Mouse (Mus musculus) MEL (cell line): Measurements from ENCODE around the gene Zfp277. TPM values are rescaled to one million over a fixed set of nuclear protein-coding genes. Genes with fewer than 3 reads are reported as not detected.

Source experiments
- DNase-seq: peaks from one replicate; pipeline ENCODE4 v3.0.0; 2011; ENCODE audit warnings: low read depth, low spot score
- H3K27ac ChIP-seq: 2 replicates; pipeline ENCODE4 v1.5.1; 2012; ENCODE audit warnings: low read depth, mild to moderate bottlenecking, control low read depth, low read length, moderate library complexity; ENCODE audit not compliant: control insufficient read depth
- H3K27me3 ChIP-seq, 2 experiments: fragments of 150-350 bp in 1 of 2; sonication (generic) in 1 of 2; 2 replicates each; pipeline ENCODE4 v1.6.1; 2012; ENCODE audit warnings: low read length in 2 of 2, mild to moderate bottlenecking in 2 of 2, improper control_type of control experiment in 1 of 2, moderate library complexity in 1 of 2; ENCODE audit not compliant: insufficient read depth in 2 of 2, control insufficient read depth in 1 of 2
- H3K36me3 ChIP-seq, 2 experiments: 2 replicates each; pipeline ENCODE4 v1.6.1; 2012 to 2014; ENCODE audit warnings: low read length in 2 of 2, improper control_type of control experiment in 1 of 2, inconsistent platforms in 1 of 2, mild to moderate bottlenecking in 1 of 2; ENCODE audit not compliant: insufficient read depth in 2 of 2, control insufficient read depth in 1 of 2
- H3K4me1 ChIP-seq, 2 experiments: fragments of 150-350 bp in 1 of 2; sonication (generic) in 1 of 2; 2 replicates each; pipeline ENCODE4 v1.6.1; 2012; ENCODE audit warnings: low read length in 2 of 2, improper control_type of control experiment in 1 of 2, mild to moderate bottlenecking in 1 of 2; ENCODE audit not compliant: insufficient read depth in 2 of 2, control insufficient read depth in 1 of 2
- H3K4me3 ChIP-seq, 2 experiments: fragments of 150-350 bp in 1 of 2; sonication (generic) in 1 of 2; 2 replicates each; pipeline ENCODE4 v1.5.1; 2012; ENCODE audit warnings: low read depth in 2 of 2, low read length in 2 of 2, mild to moderate bottlenecking in 2 of 2, moderate library complexity in 2 of 2, control low read depth in 1 of 2, improper control_type of control experiment in 1 of 2; ENCODE audit not compliant: control insufficient read depth in 1 of 2, insufficient read depth in 1 of 2
- H3K79me2 ChIP-seq: 2 replicates; pipeline ENCODE4 v1.6.1; 2012; ENCODE audit warnings: mild to moderate bottlenecking, low read length, moderate library complexity; ENCODE audit not compliant: control insufficient read depth, poor library complexity, insufficient read depth
- H3K9ac ChIP-seq: 2 replicates; pipeline ENCODE4 v1.6.1; 2012; ENCODE audit warnings: low read depth, mild to moderate bottlenecking, control low read depth, low read length, moderate library complexity; ENCODE audit not compliant: control insufficient read depth, poor library complexity, severe bottlenecking
- H3K9me3 ChIP-seq: fragments of 150-350 bp; sonication (generic); replicated peaks from 2 replicates; pipeline ENCODE4 v1.6.1; 2012; ENCODE audit warnings: mild to moderate bottlenecking, low read length, improper control_type of control experiment, moderate library complexity; ENCODE audit not compliant: insufficient read depth
- CHD1 ChIP-seq: IDR thresholded peaks from 2 replicates; pipeline ENCODE4 v1.6.1; 2012; ENCODE audit warnings: low read depth, mild to moderate bottlenecking, inconsistent platforms, low read length, improper control_type of control experiment
- CHD2 ChIP-seq: IDR thresholded peaks from 2 replicates; pipeline ENCODE4 v1.6.1; 2011; ENCODE audit warnings: low read length, improper control_type of control experiment
- E2F4 ChIP-seq: IDR thresholded peaks from 2 replicates; pipeline ENCODE4 v1.6.1; 2011; ENCODE audit warnings: low read depth, low read length, improper control_type of control experiment, borderline replicate concordance
- ETS1 ChIP-seq: IDR thresholded peaks from 2 replicates; pipeline ENCODE4 v1.6.1; 2012; ENCODE audit warnings: low read depth, mild to moderate bottlenecking, inconsistent platforms, low read length, improper control_type of control experiment, moderate library complexity
- GABPA ChIP-seq: IDR thresholded peaks from 2 replicates; pipeline ENCODE4 v1.6.1; 2012; ENCODE audit warnings: low read depth, mild to moderate bottlenecking, inconsistent platforms, low read length, improper control_type of control experiment, moderate library complexity
- GATA1 ChIP-seq: IDR thresholded peaks from 2 replicates; pipeline ENCODE4 v1.6.1; 2011; ENCODE audit warnings: low read depth, low read length, improper control_type of control experiment
- MAZ ChIP-seq: IDR thresholded peaks from 2 replicates; pipeline ENCODE4 v1.6.1; 2012; ENCODE audit warnings: low read depth, mild to moderate bottlenecking, inconsistent platforms, low read length, improper control_type of control experiment
- MEF2A ChIP-seq: IDR thresholded peaks from 2 replicates; pipeline ENCODE4 v1.6.1; 2014; ENCODE audit warnings: low read depth, mild to moderate bottlenecking, inconsistent platforms, low read length, improper control_type of control experiment; ENCODE audit not compliant: poor library complexity, insufficient replicate concordance, severe bottlenecking; ENCODE audit errors: extremely low read depth
- MXI1 ChIP-seq: IDR thresholded peaks from 2 replicates; pipeline ENCODE4 v1.6.1; 2011; ENCODE audit warnings: mild to moderate bottlenecking, low read depth, low read length, improper control_type of control experiment
- MYB ChIP-seq: IDR thresholded peaks from 2 replicates; pipeline ENCODE4 v1.6.1; 2011; ENCODE audit warnings: mild to moderate bottlenecking, low read depth, low read length, improper control_type of control experiment
- MYC ChIP-seq: IDR thresholded peaks from 2 replicates; pipeline ENCODE4 v1.6.1; 2011; ENCODE audit warnings: low read depth, mild to moderate bottlenecking, low read length, improper control_type of control experiment, moderate library complexity
- NRF1 ChIP-seq: IDR thresholded peaks from 2 replicates; pipeline ENCODE4 v1.6.1; 2014; ENCODE audit warnings: low read depth, mild to moderate bottlenecking, inconsistent platforms, low read length, improper control_type of control experiment, moderate library complexity; ENCODE audit not compliant: poor library complexity, insufficient read depth, severe bottlenecking
- RCOR1 ChIP-seq: IDR thresholded peaks from 2 replicates; pipeline ENCODE4 v1.6.1; 2012; ENCODE audit warnings: low read depth, mild to moderate bottlenecking, inconsistent platforms, low read length, improper control_type of control experiment
- SIN3A ChIP-seq: IDR thresholded peaks from 2 replicates; pipeline ENCODE4 v1.6.1; 2012; ENCODE audit warnings: low read length, improper control_type of control experiment, inconsistent platforms
- TBP ChIP-seq: IDR thresholded peaks from 2 replicates; pipeline ENCODE4 v1.8.0; 2011; ENCODE audit warnings: low read depth, low read length, improper control_type of control experiment
- TCF12 ChIP-seq: IDR thresholded peaks from 2 replicates; pipeline ENCODE4 v1.6.1; 2014; ENCODE audit warnings: low read depth, mild to moderate bottlenecking, inconsistent platforms, low read length, improper control_type of control experiment, moderate library complexity
- UBTF ChIP-seq: IDR thresholded peaks from 2 replicates; pipeline ENCODE4 v1.6.1; 2012; ENCODE audit warnings: low read depth, mild to moderate bottlenecking, inconsistent platforms, low read length, improper control_type of control experiment, moderate library complexity, borderline replicate concordance; ENCODE audit not compliant: insufficient read depth
- ZC3H11A ChIP-seq: IDR thresholded peaks from 2 replicates; pipeline ENCODE4 v1.6.1; 2012; ENCODE audit warnings: low read depth, mild to moderate bottlenecking, inconsistent platforms, low read length, improper control_type of control experiment
- polyA plus RNA-seq, 2 experiments: library from polyadenylated mRNA; stranded (reverse) in 1 of 2; unstranded in 1 of 2; fragments of >175 nt in 1 of 2; fragments of >200 nt in 1 of 2; gene quantifications; 2 replicates each; pipeline versions ENCODE4 v1.2.1 to v1.2.4; 2012; ENCODE audit warnings: low replicate concordance in 2 of 2, low read depth in 1 of 2; ENCODE audit not compliant: insufficient read length in 2 of 2, insufficient read depth in 1 of 2, missing spikeins in 1 of 2
- total RNA-seq: library from RNA; depleted of rRNA; stranded (reverse); fragments of 300-350 nt; gene quantifications from 2 replicates; pipeline ENCODE4 v1.2.3, GENCODE M21; 2012

Gene Zfp277
- total and polyA plus RNA-seq, 3 experiments, result 1.1 to 1.9 TPM; not detected in 1

DNA sequence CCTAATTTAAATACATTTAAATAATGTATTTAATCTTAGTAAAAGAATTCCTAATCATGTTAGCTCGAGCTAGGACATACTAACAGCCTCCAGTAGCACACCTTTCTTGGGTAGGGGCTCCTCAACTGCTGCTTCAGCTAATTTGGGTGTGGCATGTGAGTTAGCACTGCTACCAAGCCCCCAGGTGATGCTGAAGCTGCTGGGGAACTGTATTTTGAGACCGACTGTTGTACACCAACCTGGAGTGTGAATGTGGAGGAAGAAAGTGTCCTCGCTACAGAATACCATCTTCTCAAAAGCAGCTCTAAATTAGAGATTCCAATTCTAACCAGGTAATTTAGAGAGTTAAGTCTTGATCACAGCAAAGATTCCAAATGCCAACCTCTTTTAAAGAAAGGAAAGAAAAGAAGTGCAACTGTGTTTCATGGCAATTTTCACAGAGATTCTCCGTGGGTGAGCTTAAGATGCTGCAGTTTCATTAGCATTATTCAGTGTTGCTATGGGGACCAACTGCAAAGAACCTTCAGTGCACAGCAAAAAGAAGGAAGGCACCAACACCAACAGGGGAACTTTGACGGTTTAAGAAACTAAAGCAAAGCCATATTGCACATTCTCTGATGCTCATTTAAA is 30.9 kb downstream of the Zfp277 start:
- no peak overlapping the region for H3K9ac ChIP-seq

DNA sequence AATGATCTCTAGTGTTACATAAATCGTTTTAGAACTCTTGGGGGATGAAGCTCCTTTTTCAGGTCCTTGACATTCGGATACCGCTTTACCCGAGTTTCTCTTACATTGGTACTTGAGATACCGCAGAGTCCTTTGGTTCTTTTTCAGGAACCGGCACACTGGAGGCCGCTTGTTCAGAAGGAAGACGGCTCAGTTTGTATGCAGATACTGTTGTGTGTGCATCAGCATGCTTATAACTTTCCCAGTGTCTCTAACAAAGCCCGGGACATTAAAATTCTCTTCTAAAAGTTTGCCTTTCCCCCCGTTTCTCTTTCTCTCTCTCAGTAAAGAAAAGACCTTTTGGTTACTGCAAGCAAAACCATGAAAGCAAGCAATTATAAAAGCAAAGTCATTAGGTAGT is 45.9 kb downstream of the Zfp277 start:
- Histone ChIP-seq H3K27ac (no peak overlapping the region), H3K36me3 (no peaks in the 10 kb centered on the region), H3K9ac (no peak overlapping the region), H3K27me3 (no peaks in the 10 kb centered on the region), H3K9me3 (no peaks in the 10 kb centered on the region), H3K4me3 (no peak overlapping the region), H3K4me1 (no peaks in the 10 kb centered on the region), H3K79me2 (no peaks in the 10 kb centered on the region)
- no peak for DNase-seq
- TF ChIP-seq SIN3A, result no peak
- TF ChIP-seq RCOR1, result no peak
- TF ChIP-seq NRF1, result no peak
- no peak for TF ChIP-seq CHD1
- TF ChIP-seq GATA1, result no peak
- TF ChIP-seq MYB, result no peak

More for the DNA sequence above, 30.9 kb downstream of the Zfp277 start:
- no peak for DNase-seq
- Histone ChIP-seq H3K27me3 (no peaks in the 10 kb centered on the region), H3K36me3 (no peaks in the 10 kb centered on the region), H3K4me3 (no peak overlapping the region), H3K79me2 (no peaks in the 10 kb centered on the region), H3K4me1 (no peaks in the 10 kb centered on the region), H3K9me3 (no peaks in the 10 kb centered on the region), H3K27ac (no peak overlapping the region)
- TF ChIP-seq MYC (no peak), TBP (no peak), ETS1 (no peak)

DNA sequence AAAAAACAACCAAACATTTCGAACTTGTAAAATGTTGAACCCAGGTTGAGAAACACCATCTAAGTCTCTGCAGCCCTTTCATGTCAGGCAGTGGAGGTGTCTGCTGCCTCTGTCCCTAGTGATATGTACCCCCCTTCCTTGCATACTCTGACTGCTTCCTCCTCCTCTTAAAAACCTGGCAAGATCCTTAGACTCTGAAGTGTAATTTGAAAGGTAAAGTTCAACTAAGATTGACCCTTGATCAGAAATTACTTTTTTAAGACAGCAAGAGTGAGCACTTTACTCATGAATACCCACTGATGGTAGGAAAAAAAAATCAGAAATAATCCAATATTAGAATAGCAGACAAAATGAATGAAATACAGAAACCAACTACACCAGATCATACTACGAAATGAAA is 46.3 kb downstream of the Zfp277 start:
- Histone ChIP-seq H3K4me3 (no peak overlapping the region), H3K79me2 (no peaks in the 10 kb centered on the region), H3K27me3 (no peaks in the 10 kb centered on the region), H3K9me3 (no peaks in the 10 kb centered on the region), H3K27ac (no peak overlapping the region)
- no peak for TF ChIP-seq ZC3H11A
- no peak for TF ChIP-seq MXI1
- no peak for TF ChIP-seq MAZ
- no peak for TF ChIP-seq TCF12
- TF ChIP-seq NRF1, result no peak
- no peak for TF ChIP-seq E2F4
- TF ChIP-seq CHD2, result no peak
- TF ChIP-seq UBTF, result no peak
- TF ChIP-seq MEF2A, result no peak
- no peak for TF ChIP-seq GABPA
- no peak for TF ChIP-seq MYC
- TF ChIP-seq, all 39 proteins: peak for 0
- H3K36me3 ChIP-seq, result no peaks in the 10 kb centered on the region
- no peaks in the 10 kb centered on the region for H3K4me1 ChIP-seq
- H3K9ac ChIP-seq, result no peak overlapping the region
- no peak for DNase-seq
